Mouse (Mus musculus) layer of hippocampus, adult 2 months (tissue): ENCODE data around the gene Gm2056. TPM values are rescaled to one million over a fixed set of nuclear protein-coding genes. Genes with fewer than 3 reads are reported as not detected.
"Not testable (repeated sequence)": the region's sequence is repeated elsewhere in the genome, so short reads cannot be mapped to it uniquely, and the experiment has no call there.

Experiments
- DNase-seq, 2 experiments: peaks; one replicate each; pipeline ENCODE4 v3.0.0; 2022; ENCODE audit warnings: low spot score in 2 of 2
- H3K27ac ChIP-seq: fragments of 200-600 bp; 2 replicates; pipeline ENCODE4 v1.8.1; 2022
- H3K4me3 ChIP-seq: fragments of 200-600 bp; 2 replicates; pipeline ENCODE4 v1.8.1; 2022; ENCODE audit warnings: mild to moderate bottlenecking
- CTCF ChIP-seq: fragments of 200-600 bp; conservative IDR thresholded peaks from 2 replicates; pipeline ENCODE4 v1.8.1; 2022; ENCODE audit warnings: antibody characterized with exemption, mild to moderate bottlenecking, moderate library complexity
- long read RNA-seq, 2 experiments: library from polyadenylated mRNA; stranded (forward); transcript quantifications; one replicate each; pipeline ENCODE4 v2.0.0; 2021; ENCODE audit warnings: borderline mapping rate in 2 of 2
- total RNA-seq, 2 experiments: library from RNA; stranded (reverse); gene quantifications; 2 replicates each; pipeline ENCODE4 v1.2.3; 2021

Gene Gm2056
- not detected for total RNA-seq
- long read RNA-seq, experiment 1 = 0 reads
- long read RNA-seq, experiment 2 = 0 reads

- DNase-seq, H3K27ac ChIP-seq, H3K4me3 ChIP-seq: not testable (repeated sequence)
These were observed at the start of gene Gm2056 for GRCm38 (mm10) chr12:88026704-88027103. TSS of gene Gm2056 (plus strand) at chr12:88027004.

- not testable (repeated sequence) for H3K4me3 ChIP-seq, H3K27ac ChIP-seq, DNase-seq
- peak; percentile 52 for TF ChIP-seq CTCF
These were observed 42.8 kb upstream of the Gm2056 start for GRCm38 (mm10) chr12:87984000-87984399.

GRCm38 (mm10) chr12:88004118-88004517 lies 22.7 kb upstream of the Gm2056 start:
- not testable (repeated sequence) for H3K4me3 ChIP-seq, DNase-seq, H3K27ac ChIP-seq

- not testable (repeated sequence) for DNase-seq, H3K27ac ChIP-seq, H3K4me3 ChIP-seq
These were observed 15.3 kb upstream of the Gm2056 start, which contains the start of gene Gm2075 for GRCm38 (mm10) chr12:88011548-88011947. TSS of gene Gm2075 (plus strand) at chr12:88011848.

- not testable (repeated sequence) for H3K4me3 ChIP-seq, DNase-seq, H3K27ac ChIP-seq
These were observed 8.1 kb upstream of the Gm2056 start, which contains the start of gene Gm6803 for GRCm38 (mm10) chr12:88018671-88019070. TSS of gene Gm6803 (minus strand) at chr12:88018771.

GRCm38 (mm10) chr12:88032250-88032649 lies 5.4 kb downstream of the Gm2056 start:
- not testable (repeated sequence) for DNase-seq, H3K4me3 ChIP-seq, H3K27ac ChIP-seq

- DNase-seq, H3K4me3 ChIP-seq, H3K27ac ChIP-seq: not testable (repeated sequence)
- TF ChIP-seq CTCF = peak; percentile 33
These were observed 12.3 kb downstream of the Gm2056 start for GRCm38 (mm10) chr12:88039062-88039461.

GRCm38 (mm10) chr12:88039703-88040102 lies 12.9 kb downstream of the Gm2056 start:
- H3K4me3 ChIP-seq, DNase-seq, H3K27ac ChIP-seq: not testable (repeated sequence)

GRCm38 (mm10) chr12:88045226-88045625 lies 18.4 kb downstream of the Gm2056 start:
- not testable (repeated sequence) for DNase-seq, H3K4me3 ChIP-seq, H3K27ac ChIP-seq

Other genes with a start within 250 kb of the Gm2056 start
- not detected for gene Gm21936, start 231.5 kb upstream of the Gm2056 start, total RNA-seq
- gene BB287469, start 210.4 kb upstream of the Gm2056 start, total RNA-seq = not detected
- not detected for gene Gm2001, start 184.7 kb upstream of the Gm2056 start, total RNA-seq
- not detected for gene Gm2016, start 152.9 kb upstream of the Gm2056 start, total RNA-seq
- not detected for gene Gm2022, start 131.6 kb upstream of the Gm2056 start, total RNA-seq
- not detected for gene Gm2035, start 107.1 kb upstream of the Gm2056 start, total RNA-seq
- gene Gm2042, start 72.9 kb upstream of the Gm2056 start, total RNA-seq = not detected
- gene Gm2075, start 15.2 kb upstream of the Gm2056 start, total RNA-seq = not detected
- gene Gm6803, start 8.2 kb upstream of the Gm2056 start, total RNA-seq = not detected
- gene Gm16368, start 56.7 kb downstream of the Gm2056 start, total RNA-seq = not detected
- not detected for gene Gm10436, start 155.1 kb downstream of the Gm2056 start, total RNA-seq
- gene Gm8332, start 223.1 kb downstream of the Gm2056 start, total RNA-seq = not detected
- not detected for gene Gm5662, start 247.5 kb downstream of the Gm2056 start, total RNA-seq